Mouse (Mus musculus) hindbrain, embryonic 12.5 days (tissue): ENCODE data around the gene Kdm7a. TPM values are rescaled to one million over a fixed set of nuclear protein-coding genes. Genes with fewer than 3 reads are reported as not detected.

ENCODE experiments used
- ATAC-seq: fragments of 200-750 bp; cut with Nextera tagmentation; 2 replicates; pipeline ENCODE4 v1.8.0; 2017; ENCODE audit warnings: moderate TSS enrichment; ENCODE audit not compliant: low FRiP score
- H3K27ac ChIP-seq: fragments of 300-500 bp; sonication (generic); 2 replicates; pipeline ENCODE4 v1.5.1; 2016; ENCODE audit warnings: mild to moderate bottlenecking
- H3K27me3 ChIP-seq: fragments of 300-500 bp; sonication (generic); 2 replicates; pipeline ENCODE4 v1.6.1; 2016; ENCODE audit warnings: mild to moderate bottlenecking
- H3K36me3 ChIP-seq: fragments of 300-500 bp; sonication (generic); 2 replicates; pipeline ENCODE4 v1.6.1; 2016; ENCODE audit warnings: mild to moderate bottlenecking
- H3K4me1 ChIP-seq: fragments of 300-500 bp; sonication (generic); 2 replicates; pipeline ENCODE4 v1.6.1; 2016
- H3K4me2 ChIP-seq: fragments of 300-500 bp; sonication (generic); replicated peaks from 2 replicates; pipeline ENCODE4 v1.6.1; 2016; ENCODE audit warnings: mild to moderate bottlenecking
- H3K4me3 ChIP-seq: fragments of 300-500 bp; sonication (generic); 2 replicates; pipeline ENCODE4 v1.5.1; 2016; ENCODE audit warnings: mild to moderate bottlenecking
- H3K9ac ChIP-seq: fragments of 300-500 bp; sonication (generic); 2 replicates; pipeline ENCODE4 v1.6.1; 2016; ENCODE audit warnings: mild to moderate bottlenecking, moderate library complexity
- H3K9me3 ChIP-seq: fragments of 300-500 bp; sonication (generic); replicated peaks from 2 replicates; pipeline ENCODE4 v1.6.1; 2016; ENCODE audit warnings: mild to moderate bottlenecking
- WGBS: fragments of 180-500 bp; shearing (Covaris S2); methylation state at CpG from one replicate; pipeline ENCODE4 v1.1.7; 2016; 5-methylcytosine and 5-hydroxymethylcytosine counted together
- polyA plus RNA-seq: library from polyadenylated mRNA; unstranded; fragments of >200 nt; fragmentation: Nextera tagmentation; extraction: Ambion mirVana; gene quantifications from 2 replicates; pipeline ENCODE4 v1.2.1, GENCODE M21; 2016

Kdm7a gene
- polyA plus RNA-seq, 1 experiment from 2014 or later, result 22.2 TPM

DNA sequence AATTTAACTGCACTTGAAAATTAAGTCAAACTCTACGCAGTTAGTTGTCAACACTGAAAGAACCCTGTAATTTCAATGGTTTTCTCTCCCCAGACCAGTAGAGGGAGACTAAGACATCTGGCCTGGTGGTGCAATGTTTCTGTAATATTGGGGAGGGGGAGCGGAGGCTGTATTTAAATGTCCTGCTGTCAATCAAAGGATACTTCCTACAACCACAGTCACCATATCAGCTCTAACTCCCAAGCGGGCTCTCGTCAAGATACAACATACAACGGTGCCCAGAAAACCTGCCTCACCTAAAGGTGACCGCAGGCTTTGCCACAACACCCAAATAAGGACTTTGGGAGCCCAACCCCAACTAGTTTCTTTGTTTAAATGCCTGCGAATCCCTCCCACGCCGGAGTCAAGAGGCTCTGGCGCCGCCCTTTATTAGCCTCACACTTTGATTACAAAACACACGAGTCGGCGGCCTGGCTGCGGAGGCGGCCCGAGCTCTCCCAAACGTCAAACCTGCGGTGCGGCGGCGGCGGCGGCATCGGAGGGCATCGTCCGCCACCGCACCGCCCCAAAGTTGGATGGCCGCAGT lies 1.4 kb downstream of the Kdm7a start:
- ATAC-seq, result peak; percentile 51
- Histone ChIP-seq H3K27ac (peak overlapping the region; percentile 98), H3K9me3 (no peaks in the 10 kb centered on the region), H3K4me2 (peak overlapping the region; percentile 77), H3K4me1 (peaks cover 18% of the 10 kb centered on the region), H3K36me3 (no peaks in the 10 kb centered on the region), H3K4me3 (peak overlapping the region; percentile 92), H3K27me3 (no peaks in the 10 kb centered on the region), H3K9ac (peak overlapping the region; percentile 99)
- under 1% methylated on average over 30 of the region's 30 CpGs for WGBS

DNA sequence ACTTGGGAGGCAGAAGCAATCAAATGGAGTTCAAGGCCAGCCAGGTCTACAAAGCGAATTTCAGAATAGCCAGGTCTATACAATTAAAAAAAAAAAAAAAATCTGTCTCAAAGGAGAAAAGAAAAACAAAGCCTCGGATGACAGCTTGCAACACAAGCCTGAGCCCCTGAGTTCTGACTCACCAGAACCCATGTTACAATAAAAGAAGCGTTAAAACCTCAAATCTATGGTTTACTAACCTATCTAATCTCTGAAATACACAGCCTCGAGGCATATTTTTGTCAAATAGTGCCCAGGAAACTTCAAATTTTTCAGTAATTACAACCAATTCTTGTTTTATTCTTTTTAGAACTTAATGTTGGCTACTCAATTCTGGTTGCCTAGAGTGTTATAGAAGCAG lies 2.1 kb downstream of the Kdm7a start:
- no peak overlapping the region for H3K27ac ChIP-seq
- H3K4me2 ChIP-seq, result peak overlapping the region; percentile 77
- no peaks in the 10 kb centered on the region for H3K27me3 ChIP-seq
- no peak for ATAC-seq
- no peaks in the 10 kb centered on the region for H3K36me3 ChIP-seq
- 60% methylated on average over 4 of the region's 4 CpGs for WGBS
- H3K9ac ChIP-seq, result no peak overlapping the region
- H3K4me1 ChIP-seq, result peaks cover 18% of the 10 kb centered on the region
- no peak overlapping the region for H3K4me3 ChIP-seq
- H3K9me3 ChIP-seq, result no peaks in the 10 kb centered on the region

GRCm38 (mm10) chr6:39203236-39203635 lies 3.4 kb downstream of the Kdm7a start:
- no peak for ATAC-seq
- H3K9me3 ChIP-seq, result no peaks in the 10 kb centered on the region
- H3K9ac ChIP-seq, result peak overlapping the region; percentile 27; the same call in 1 of the 2 replicates
- H3K27ac ChIP-seq, result no peak overlapping the region
- WGBS, result 94% methylated on average over 4 of the region's 4 CpGs
- H3K27me3 ChIP-seq, result no peaks in the 10 kb centered on the region
- no peak overlapping the region for H3K4me3 ChIP-seq
- no peak overlapping the region for H3K4me2 ChIP-seq
- H3K4me1 ChIP-seq, result peaks cover 18% of the 10 kb centered on the region
- H3K36me3 ChIP-seq, result no peaks in the 10 kb centered on the region

- Histone ChIP-seq H3K4me2 (no peak overlapping the region), H3K9me3 (no peaks in the 10 kb centered on the region), H3K4me1 (no peaks in the 10 kb centered on the region), H3K9ac (no peak overlapping the region), H3K4me3 (no peak overlapping the region), H3K27me3 (no peaks in the 10 kb centered on the region), H3K36me3 (peaks cover 5% of the 10 kb centered on the region; the same call in 1 of the 2 replicates), H3K27ac (no peak overlapping the region)
- WGBS, result 84% methylated on average over 5 of the region's 5 CpGs
- ATAC-seq, result no peak
Observed at GRCm38 (mm10) chr6:39193006-39193405, 13.6 kb downstream of the Kdm7a start.

GRCm38 (mm10) chr6:39191518-39191917 lies 15.1 kb downstream of the Kdm7a start:
- no peaks in the 10 kb centered on the region for H3K9me3 ChIP-seq
- no peak overlapping the region for H3K4me2 ChIP-seq
- no peaks in the 10 kb centered on the region for H3K27me3 ChIP-seq
- WGBS, result 84% methylated on average over 2 of the region's 2 CpGs
- H3K4me3 ChIP-seq, result no peak overlapping the region
- no peak overlapping the region for H3K27ac ChIP-seq
- ATAC-seq, result no peak
- H3K4me1 ChIP-seq, result no peaks in the 10 kb centered on the region
- no peak overlapping the region for H3K9ac ChIP-seq
- H3K36me3 ChIP-seq, result peaks cover 5% of the 10 kb centered on the region; the same call in 1 of the 2 replicates

GRCm38 (mm10) chr6:39187227-39187626 lies 19.4 kb downstream of the Kdm7a start:
- H3K4me2 ChIP-seq, result no peak overlapping the region
- H3K27me3 ChIP-seq, result no peaks in the 10 kb centered on the region
- H3K9me3 ChIP-seq, result no peaks in the 10 kb centered on the region
- 23% methylated on average over 2 of the region's 2 CpGs for WGBS
- H3K27ac ChIP-seq, result no peak overlapping the region
- no peak for ATAC-seq
- H3K9ac ChIP-seq, result no peak overlapping the region
- no peaks in the 10 kb centered on the region for H3K4me1 ChIP-seq
- no peak overlapping the region for H3K4me3 ChIP-seq
- peaks cover 5% of the 10 kb centered on the region; the same call in 1 of the 2 replicates for H3K36me3 ChIP-seq

DNA sequence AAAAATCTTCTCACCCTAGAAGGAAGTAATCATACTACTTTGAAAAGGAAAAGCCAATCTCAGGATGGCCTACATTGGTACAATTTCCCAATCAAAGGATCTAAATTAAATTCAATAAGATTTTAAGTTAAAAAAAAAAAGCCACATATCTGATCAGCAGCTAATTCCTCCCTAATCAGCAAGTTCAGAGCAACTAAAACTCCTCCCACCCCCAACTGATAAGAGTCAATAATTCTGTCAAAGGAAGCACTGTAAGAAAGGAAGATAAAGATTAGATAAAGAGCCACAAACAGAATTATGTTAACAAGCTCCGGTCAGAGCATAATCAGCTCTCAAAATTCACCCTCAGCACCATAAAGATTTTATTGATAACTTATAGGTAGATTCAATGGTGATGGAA lies 37.5 kb downstream of the Kdm7a start:
- peaks cover 24% of the 10 kb centered on the region for H3K36me3 ChIP-seq
- H3K27me3 ChIP-seq, result no peaks in the 10 kb centered on the region
- H3K4me2 ChIP-seq, result no peak overlapping the region
- no peak overlapping the region for H3K9ac ChIP-seq
- no peaks in the 10 kb centered on the region for H3K4me1 ChIP-seq
- H3K9me3 ChIP-seq, result no peaks in the 10 kb centered on the region
- no peak overlapping the region for H3K4me3 ChIP-seq
- no peak for ATAC-seq
- no peak overlapping the region for H3K27ac ChIP-seq
- 97% methylated on average over 1 of the region's 1 CpGs for WGBS

DNA sequence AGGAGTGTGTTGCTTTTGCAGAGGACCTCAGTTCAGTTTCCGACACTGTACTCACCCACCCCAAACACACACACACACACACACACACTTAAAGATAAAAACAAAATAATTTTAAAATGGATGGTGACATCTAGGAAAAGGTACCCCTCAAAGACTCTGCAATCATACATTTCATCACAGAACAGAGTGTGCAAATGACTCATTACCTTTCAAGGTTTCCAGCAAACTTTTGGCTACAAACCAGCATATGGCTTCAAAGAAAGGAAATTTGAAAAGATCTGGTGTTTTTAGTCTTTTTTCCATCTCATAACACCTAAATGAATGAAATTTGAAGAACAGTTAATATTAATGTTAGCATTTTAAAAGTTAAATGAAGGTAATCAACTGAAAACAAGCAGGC lies 41.7 kb downstream of the Kdm7a start:
- peaks cover 31% of the 10 kb centered on the region for H3K36me3 ChIP-seq
- ATAC-seq, result no peak

GRCm38 (mm10) chr6:39161975-39162374 lies 44.6 kb downstream of the Kdm7a start:
- Histone ChIP-seq H3K9me3 (no peaks in the 10 kb centered on the region), H3K4me2 (no peak overlapping the region), H3K4me3 (no peak overlapping the region), H3K9ac (no peak overlapping the region), H3K36me3 (peaks cover 24% of the 10 kb centered on the region), H3K4me1 (no peaks in the 10 kb centered on the region), H3K27ac (no peak overlapping the region), H3K27me3 (no peaks in the 10 kb centered on the region)
- 92% methylated on average over 6 of the region's 6 CpGs for WGBS
- no peak for ATAC-seq

More for the DNA sequence above, 41.7 kb downstream of the Kdm7a start:
- Histone ChIP-seq H3K9ac (no peak overlapping the region), H3K4me3 (no peak overlapping the region), H3K27ac (no peak overlapping the region), H3K9me3 (no peaks in the 10 kb centered on the region), H3K27me3 (no peaks in the 10 kb centered on the region), H3K4me1 (no peaks in the 10 kb centered on the region), H3K4me2 (no peak overlapping the region)
- 94% methylated on average over 1 of the region's 1 CpGs for WGBS

DNA sequence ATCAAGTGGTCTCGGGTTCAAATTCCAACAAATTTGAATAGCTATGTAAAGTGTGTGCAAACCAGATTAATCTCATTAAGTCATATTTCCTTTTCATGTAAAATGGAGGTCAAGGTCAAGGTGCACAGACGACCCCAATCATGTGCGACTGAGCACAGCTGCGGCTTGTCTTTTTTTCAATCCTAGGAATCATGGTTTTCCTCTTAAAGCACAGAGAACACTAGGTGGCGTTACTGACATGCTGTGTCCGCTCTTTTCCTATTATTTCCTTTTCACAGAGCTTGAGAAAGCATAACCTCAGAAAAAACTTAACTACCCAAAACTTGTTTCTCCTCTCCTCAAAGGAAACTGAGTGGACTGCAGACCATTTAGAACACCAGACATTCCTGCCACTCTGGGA lies 60.5 kb downstream of the Kdm7a start:
- no peak overlapping the region for H3K4me2 ChIP-seq
- H3K9ac ChIP-seq, result no peak overlapping the region
- no peaks in the 10 kb centered on the region for H3K4me1 ChIP-seq
- H3K27ac ChIP-seq, result no peak overlapping the region
- no peak for ATAC-seq
- H3K9me3 ChIP-seq, result no peaks in the 10 kb centered on the region
- H3K4me3 ChIP-seq, result no peak overlapping the region
- 51% methylated on average over 6 of the region's 6 CpGs for WGBS
- no peaks in the 10 kb centered on the region for H3K27me3 ChIP-seq
- H3K36me3 ChIP-seq, result peaks cover 58% of the 10 kb centered on the region

GRCm38 (mm10) chr6:39132556-39132955 lies 74.0 kb downstream of the Kdm7a start:
- no peak overlapping the region for H3K4me3 ChIP-seq
- peaks cover 4% of the 10 kb centered on the region; the same call in 1 of the 2 replicates for H3K9me3 ChIP-seq
- no peaks in the 10 kb centered on the region; the same call in 1 of the 2 replicates for H3K4me1 ChIP-seq
- no peak overlapping the region for H3K4me2 ChIP-seq
- H3K27me3 ChIP-seq, result no peaks in the 10 kb centered on the region
- H3K9ac ChIP-seq, result no peak overlapping the region
- no peak overlapping the region for H3K27ac ChIP-seq
- ATAC-seq, result no peak
- peaks cover 25% of the 10 kb centered on the region for H3K36me3 ChIP-seq
- WGBS, result 65% methylated on average over 5 of the region's 5 CpGs

DNA sequence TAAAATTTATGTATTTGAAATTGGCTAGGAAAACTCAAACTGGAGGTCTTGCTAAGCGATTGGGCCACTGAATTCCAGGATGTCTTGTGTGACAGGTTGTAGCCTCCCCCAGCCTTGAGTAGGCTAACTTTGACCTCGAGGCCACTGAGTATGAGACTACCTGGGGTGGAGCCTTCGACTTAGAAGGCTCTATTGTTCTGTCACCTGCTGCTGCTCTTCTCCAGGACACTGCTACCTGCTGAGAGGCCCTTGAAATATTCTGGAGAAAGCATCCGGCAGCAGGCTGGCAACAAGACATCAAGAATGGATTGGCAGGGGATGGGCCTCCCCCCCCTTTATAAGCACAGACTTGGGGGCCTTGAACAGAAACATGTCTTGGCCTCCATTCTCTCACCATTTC lies 75.1 kb downstream of the Kdm7a start:
- Histone ChIP-seq H3K4me2 (no peak overlapping the region), H3K27me3 (no peaks in the 10 kb centered on the region), H3K4me1 (no peaks in the 10 kb centered on the region; the same call in 1 of the 2 replicates), H3K9ac (no peak overlapping the region), H3K4me3 (no peak overlapping the region), H3K36me3 (peaks cover 25% of the 10 kb centered on the region), H3K9me3 (peaks cover 7% of the 10 kb centered on the region; the same call in 1 of the 2 replicates), H3K27ac (no peak overlapping the region)
- ATAC-seq, result no peak
- WGBS, result 36% methylated on average over 4 of the region's 4 CpGs

- H3K4me3 ChIP-seq, result no peak overlapping the region
- no peaks in the 10 kb centered on the region for H3K36me3 ChIP-seq
- peaks cover 7% of the 10 kb centered on the region; the same call in 1 of the 2 replicates for H3K9me3 ChIP-seq
- H3K27me3 ChIP-seq, result peaks cover 1% of the 10 kb centered on the region; the same call in 1 of the 2 replicates
- ATAC-seq, result no peak
- H3K9ac ChIP-seq, result no peak overlapping the region
- H3K4me2 ChIP-seq, result no peak overlapping the region
- no peaks in the 10 kb centered on the region for H3K4me1 ChIP-seq
- no peak overlapping the region for H3K27ac ChIP-seq
Observed at GRCm38 (mm10) chr6:39124719-39125118, 81.9 kb downstream of the Kdm7a start.
